Mouse (Mus musculus): ENCODE measurements around the gene Cobl.

DNA sequence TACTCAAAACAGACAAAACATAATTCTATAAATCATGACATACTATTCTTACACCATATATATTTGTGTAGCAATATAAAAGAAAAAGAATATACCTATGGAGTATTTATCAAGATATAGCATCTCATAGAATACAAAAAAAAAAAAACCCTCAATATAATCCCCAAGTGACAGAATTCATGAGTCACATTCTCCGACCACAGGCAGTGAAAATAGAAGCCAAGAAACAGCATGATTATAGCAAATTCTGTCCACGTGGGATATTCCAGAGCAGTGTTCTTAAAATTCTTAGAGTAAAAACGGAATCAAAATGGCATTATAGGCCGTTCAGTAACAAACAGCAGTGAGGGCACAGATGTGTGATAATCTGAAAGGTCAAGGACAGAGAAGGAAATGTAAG is 271.4 kb downstream of the Cobl start:
- no peak for TF ChIP-seq CTCF (IDR thresholded peaks at IDR 0.05)
- TF ChIP-seq POLR2A (IDR thresholded peaks at IDR 0.05; ENCODE audit: insufficient read depth, low read depth, low read length): no peak

Data from heart, adult 2 months (tissue).